ENCODE assay signal across 10 mouse cellular contexts in genomic region chr3:25653010-25653409, GRCm38 (mm10).
A peak's percentile ranks its signal among the peaks of the same experiment; 100 is the strongest.
DNase-seq lines count a peak whose midpoint lies in the region; ATAC-seq lines count a peak whose summit lies in the region.
"Had no signal": no experiment of that assay in that cellular context is flagged by ENCODE, and none has a peak within 500 bp of the region (broad histone marks: within the 10 kb centered on the region; RNA-seq: fewer than 3 reads in every experiment).

No protein-coding gene starts in this region.

- no peaks in the 10 kb centered on the region for H3K4me1 ChIP-seq in embryonic facial prominence, embryonic 11.5 days (ENCODE audit: control insufficient read depth, insufficient read depth, low read length)
- no peaks in the 10 kb centered on the region for H3K4me1 ChIP-seq in limb, embryonic 13.5 days
- H3K4me1 ChIP-seq: hindbrain, embryonic 15.5 days; neural tube, embryonic 13.5 days had no signal

- no peak overlapping the region for H3K27ac ChIP-seq in embryonic facial prominence, embryonic 11.5 days (replicated peaks; ENCODE audit: low read depth, low read length)
- H3K27ac ChIP-seq in limb, embryonic 13.5 days: no peak overlapping the region
- H3K27ac ChIP-seq: hindbrain, embryonic 15.5 days; neural tube, embryonic 13.5 days had no signal

- H3K9me3 ChIP-seq in embryonic facial prominence, embryonic 11.5 days (replicated peaks; ENCODE audit: control insufficient read depth, low read length): no peaks in the 10 kb centered on the region
- H3K9me3 ChIP-seq in limb, embryonic 13.5 days: no peaks in the 10 kb centered on the region
- H3K9me3 ChIP-seq: hindbrain, embryonic 15.5 days; neural tube, embryonic 13.5 days had no signal

- H3K36me3 ChIP-seq in embryonic facial prominence, embryonic 11.5 days (replicated peaks; ENCODE audit: control insufficient read depth, insufficient read depth, low read depth, low read length): no peaks in the 10 kb centered on the region
- H3K36me3 ChIP-seq in limb, embryonic 13.5 days: no peaks in the 10 kb centered on the region
- H3K36me3 ChIP-seq: hindbrain, embryonic 15.5 days; neural tube, embryonic 13.5 days had no signal

- no peak overlapping the region for H3K9ac ChIP-seq in embryonic facial prominence, embryonic 11.5 days (replicated peaks; ENCODE audit: low read length)
- H3K9ac ChIP-seq in limb, embryonic 13.5 days: no peak overlapping the region
- H3K9ac ChIP-seq: hindbrain, embryonic 15.5 days; neural tube, embryonic 13.5 days had no signal

- no peak; the same call in 1 of the 2 replicates for ATAC-seq in embryonic facial prominence, embryonic 11.5 days (replicated peaks; ENCODE audit: insufficient number of reproducible peaks, low FRiP score, low TSS enrichment, low read depth)
- ATAC-seq in limb, embryonic 13.5 days (ENCODE audit: low FRiP score, low read depth): peak; percentile 40; the same call in 1 of the 2 replicates

- 80% methylated on average over 4 of the region's 4 CpGs for WGBS in embryonic facial prominence, embryonic 11.5 days
- WGBS in limb, embryonic 13.5 days: 77% methylated on average over 4 of the region's 4 CpGs

- H3K4me2 ChIP-seq in embryonic facial prominence, embryonic 11.5 days (ENCODE audit: low read depth, low read length): no peak overlapping the region
- no peak overlapping the region for H3K4me2 ChIP-seq in limb, embryonic 13.5 days (replicated peaks)
- H3K4me2 ChIP-seq: hindbrain, embryonic 15.5 days; neural tube, embryonic 13.5 days had no signal

- no peaks in the 10 kb centered on the region for H3K27me3 ChIP-seq in embryonic facial prominence, embryonic 11.5 days (ENCODE audit: control insufficient read depth, insufficient read depth, low read length)
- no peaks in the 10 kb centered on the region for H3K27me3 ChIP-seq in limb, embryonic 13.5 days
- H3K27me3 ChIP-seq: hindbrain, embryonic 15.5 days; neural tube, embryonic 13.5 days had no signal

- peak; percentile 6 to 10 for DNase-seq in heart, postnatal 10 days
- no peak for DNase-seq in heart, postnatal 25 days (ENCODE audit: low spot score)
- peak; percentile 6 for DNase-seq in urinary bladder, postnatal 25 days (ENCODE audit: low spot score)
- no peak for DNase-seq in urinary bladder, postnatal 10 days (ENCODE audit: low spot score)
- peak; percentile 59 for DNase-seq in embryonic facial prominence, embryonic 11.5 days (ENCODE audit: low spot score)
- DNase-seq in yolk sac, embryonic 10.5 days (ENCODE audit: low spot score): no peak
- DNase-seq in spleen, adult 12 weeks (ENCODE audit: low spot score): no peak

- intact Hi-C loops in heart, postnatal 10 days (cut with DNase I): no loop called here
- intact Hi-C loops in heart, postnatal 25 days (cut with DNase I): no loop called here

- no peak overlapping the region for H3K4me3 ChIP-seq in embryonic facial prominence, embryonic 11.5 days (ENCODE audit: low read depth, low read length)
- no peak overlapping the region for H3K4me3 ChIP-seq in limb, embryonic 13.5 days
- H3K4me3 ChIP-seq: hindbrain, embryonic 15.5 days; neural tube, embryonic 13.5 days had no signal

Comparison
In these comparisons a context has a peak if more than half of its experiments do, and no peak if none do; other contexts are left out.
1. DNase-seq: peak in heart, postnatal 10 days (2 of 2), urinary bladder, postnatal 25 days (single experiment) and embryonic facial prominence, embryonic 11.5 days (single experiment); none in heart, postnatal 25 days (single experiment), urinary bladder, postnatal 10 days (single experiment), yolk sac, embryonic 10.5 days (single experiment) and spleen, adult 12 weeks (single experiment).